Mouse (Mus musculus): ENCODE results near the gene Hk3.

The Hk3 gene

GRCm38 (mm10) chr13:55004646-55005045 lies 16.5 kb downstream of the Hk3 start:
- no peak for DNase-seq (ENCODE audit: low read depth, low spot score)

- DNase-seq (ENCODE audit: low read depth, low spot score): no peak
Measured at GRCm38 (mm10) chr13:55002090-55002489, 19.1 kb downstream of the Hk3 start.

GRCm38 (mm10) chr13:55000433-55000832 lies 20.8 kb downstream of the Hk3 start:
- no peak for DNase-seq (ENCODE audit: low read depth, low spot score)

DNA sequence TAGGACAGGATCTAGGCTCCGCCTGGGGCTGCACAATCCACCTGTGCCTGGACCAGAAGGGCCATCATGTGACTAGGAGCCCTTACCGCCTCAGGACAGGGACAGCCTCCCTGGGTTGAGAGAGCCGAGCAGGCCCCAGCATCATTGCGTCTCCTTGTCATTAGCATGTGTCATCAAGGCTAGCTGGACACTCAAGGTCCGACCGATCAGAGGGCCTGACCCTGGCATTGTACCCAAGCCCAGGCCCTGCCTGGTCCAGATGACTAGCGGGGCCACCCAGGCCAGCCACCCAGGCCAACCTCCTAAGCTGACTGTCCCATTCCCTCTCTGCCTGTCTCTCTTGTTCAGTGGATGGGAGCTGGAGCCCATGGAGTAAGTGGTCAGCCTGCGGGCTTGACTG lies 23.6 kb downstream of the Hk3 start:
- DNase-seq (ENCODE audit: low read depth, low spot score): no peak

GRCm38 (mm10) chr13:54995161-54995560 lies 26.0 kb downstream of the Hk3 start:
- DNase-seq (ENCODE audit: low read depth, low spot score): no peak

- DNase-seq (ENCODE audit: low read depth, low spot score): no peak
Measured at GRCm38 (mm10) chr13:54994576-54994975, 26.6 kb downstream of the Hk3 start.

DNA sequence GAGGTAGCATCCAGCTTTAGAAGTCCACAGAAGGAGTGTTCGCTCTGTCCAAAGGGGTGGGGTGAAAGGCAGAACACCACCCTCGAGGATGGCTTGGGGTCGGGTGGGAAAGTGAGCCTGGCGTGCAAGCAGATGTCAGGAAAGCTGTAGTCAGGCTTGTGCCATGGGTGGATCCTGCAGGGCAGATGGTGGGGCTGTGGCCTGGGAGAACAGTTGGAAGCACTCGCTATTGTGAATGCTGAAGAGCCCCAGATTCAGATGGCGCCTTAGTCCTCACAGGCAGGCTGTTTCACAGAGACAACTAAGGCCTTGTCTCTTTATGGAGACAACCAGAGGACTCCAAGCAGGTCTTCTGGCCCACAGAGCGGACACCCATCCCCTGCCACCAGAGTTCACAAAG lies 29.0 kb downstream of the Hk3 start:
- DNase-seq (ENCODE audit: low read depth, low spot score): no peak

DNA sequence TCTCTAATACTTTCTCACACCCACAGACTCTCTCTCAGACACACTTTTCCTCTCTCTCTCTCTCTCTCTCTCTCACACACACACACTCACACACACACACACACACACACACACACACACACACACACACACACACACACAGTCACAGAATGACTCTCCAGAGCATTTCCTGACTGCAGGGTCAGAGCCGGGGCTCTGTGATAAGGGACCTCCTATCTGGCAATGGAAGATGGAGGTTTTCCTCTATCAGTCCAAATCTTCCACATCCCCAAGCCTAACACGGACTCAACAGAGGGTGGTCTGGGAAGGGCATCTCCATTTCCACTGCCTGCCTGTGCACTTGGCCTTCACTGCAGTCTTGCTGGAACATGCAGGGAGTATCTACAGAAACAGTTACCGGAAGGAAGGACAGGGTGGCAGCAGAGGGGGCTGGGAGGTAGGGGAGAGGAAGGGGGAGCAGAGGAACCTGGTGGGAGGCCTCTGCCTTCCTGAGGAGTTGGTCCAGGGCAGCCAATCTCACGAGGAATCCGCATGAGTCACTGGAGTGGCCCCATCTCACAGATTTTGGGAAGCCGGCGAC lies 32.9 kb downstream of the Hk3 start:
- DNase-seq (ENCODE audit: low read depth, low spot score): peak; percentile 13

DNA sequence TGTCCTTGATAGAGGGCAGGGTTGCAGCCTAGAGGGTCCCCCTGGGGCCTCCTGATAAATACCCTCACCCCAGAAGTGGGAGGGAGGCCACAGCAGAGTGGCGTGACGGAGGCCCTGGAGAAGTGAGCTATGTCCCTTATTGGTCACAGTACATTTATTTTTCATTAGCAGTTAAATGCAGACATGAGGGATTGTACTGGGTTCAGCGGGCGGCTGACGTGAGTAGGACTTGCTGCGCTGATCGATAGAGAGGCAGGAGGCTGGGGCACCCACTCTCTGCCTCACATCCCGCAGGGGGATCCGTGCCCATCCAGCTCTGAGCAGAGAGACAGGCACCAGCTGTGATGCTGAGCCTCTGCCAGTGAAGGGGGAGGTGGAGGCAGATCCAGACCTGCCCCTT lies 33.8 kb downstream of the Hk3 start:
- no peak for DNase-seq (ENCODE audit: low read depth, low spot score)

- DNase-seq (ENCODE audit: low read depth, low spot score): no peak
Measured at GRCm38 (mm10) chr13:54983614-54984013, 37.6 kb downstream of the Hk3 start.

- DNase-seq (ENCODE audit: low read depth, low spot score): no peak
Measured at GRCm38 (mm10) chr13:54983001-54983400, 38.2 kb downstream of the Hk3 start.

DNA sequence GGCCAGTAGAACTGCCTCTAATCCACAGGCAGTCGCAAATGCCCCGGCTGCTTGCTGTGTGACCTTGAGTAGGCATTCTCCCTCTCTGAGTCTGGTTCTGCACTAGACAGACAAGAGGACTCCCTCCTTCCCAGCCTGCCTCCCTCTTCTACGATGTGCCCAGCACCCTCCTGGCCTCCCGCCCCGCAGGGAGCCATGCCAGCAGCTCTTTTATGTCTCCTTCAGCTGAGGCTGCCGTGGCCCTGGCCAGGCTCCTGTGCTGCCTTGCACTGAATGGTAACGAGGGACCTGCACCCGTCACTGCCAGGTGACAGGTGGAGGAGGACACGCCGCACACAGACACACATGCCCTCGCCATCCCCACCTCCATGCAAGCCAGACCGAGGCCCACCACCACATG lies 40.2 kb downstream of the Hk3 start:
- no peak for DNase-seq (ENCODE audit: low read depth, low spot score)

- DNase-seq (ENCODE audit: low read depth, low spot score): no peak
Measured at GRCm38 (mm10) chr13:54978804-54979203, 42.4 kb downstream of the Hk3 start.

DNA sequence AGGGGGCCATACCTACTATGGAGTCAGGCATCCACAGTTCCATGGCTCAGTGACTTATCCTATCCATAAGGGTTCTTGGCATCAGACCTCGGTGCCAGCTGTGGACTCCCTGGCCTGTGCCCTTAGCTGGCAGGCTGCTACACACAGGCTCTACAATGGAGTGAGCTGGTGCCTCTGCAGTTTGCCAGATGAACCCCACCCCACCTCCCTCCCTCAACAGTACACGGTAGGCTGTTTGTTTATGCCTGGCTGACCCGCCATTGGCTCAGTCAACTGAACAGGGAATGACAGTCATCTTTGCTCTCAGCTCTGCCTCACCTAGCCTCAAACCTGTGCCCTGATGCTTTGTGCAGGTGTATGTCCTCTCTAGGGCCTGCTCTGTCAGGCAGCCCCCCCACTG lies 45.6 kb downstream of the Hk3 start:
- DNase-seq (ENCODE audit: low read depth, low spot score): no peak

DNA sequence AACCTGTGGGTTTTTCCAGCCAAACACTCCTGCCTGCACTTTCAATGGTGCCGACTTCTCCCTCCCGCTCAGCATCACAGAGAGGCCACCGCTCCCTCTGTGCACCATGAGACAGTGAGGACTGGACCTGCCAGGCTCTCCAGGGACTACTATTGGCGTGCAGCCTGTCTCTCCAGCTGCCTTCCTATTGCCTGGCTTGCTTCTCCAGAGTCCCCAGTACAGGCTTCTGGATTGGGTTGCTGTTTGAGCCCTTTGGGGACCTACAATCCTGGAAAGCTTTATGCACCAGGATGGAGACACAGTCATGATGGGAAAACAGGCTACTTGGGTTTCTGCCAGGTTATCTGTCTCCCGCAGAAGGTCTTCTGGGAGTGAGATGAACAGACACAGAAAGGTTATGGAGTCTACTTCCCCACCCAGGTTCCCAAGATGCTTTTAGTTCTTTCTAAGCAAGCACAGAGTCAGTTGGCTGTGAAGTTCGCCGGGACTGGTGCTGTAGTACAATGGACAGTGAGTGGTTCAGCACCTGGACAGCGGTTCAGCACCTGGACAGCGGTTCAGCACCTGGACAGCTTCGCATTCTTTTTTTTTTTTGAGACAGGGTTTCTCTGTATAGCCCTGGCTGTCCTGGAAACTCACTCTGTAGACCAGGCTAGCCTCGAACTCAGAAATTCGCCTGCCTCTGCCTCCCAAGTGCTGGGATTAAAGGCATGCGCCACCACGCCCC lies 50.5 kb downstream of the Hk3 start:
- DNase-seq (ENCODE audit: low read depth, low spot score): peak; percentile 20

- no peak for DNase-seq (ENCODE audit: low read depth, low spot score)
Measured at GRCm38 (mm10) chr13:54969513-54969912, 51.7 kb downstream of the Hk3 start.

DNA sequence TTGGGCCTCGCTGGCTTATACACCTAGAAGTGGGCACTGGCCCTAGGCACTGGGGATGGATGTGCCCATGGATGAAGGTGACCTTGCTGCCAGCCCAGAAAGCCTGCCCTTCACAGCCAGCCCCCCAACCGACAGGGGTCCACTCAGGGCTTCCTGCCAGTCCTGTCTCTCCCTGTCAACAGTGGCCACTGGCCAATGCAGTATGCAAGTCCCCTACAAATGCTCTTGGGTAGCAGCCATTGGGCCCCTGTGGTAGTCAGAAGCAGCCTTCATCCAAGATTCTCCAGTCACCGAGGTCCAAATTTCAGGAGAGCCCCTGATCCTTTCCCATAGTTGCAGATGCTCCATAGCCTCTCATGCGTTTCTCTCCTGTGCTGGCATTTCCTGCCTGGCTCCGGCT lies 52.5 kb downstream of the Hk3 start:
- no peak for DNase-seq (ENCODE audit: low read depth, low spot score)

DNA sequence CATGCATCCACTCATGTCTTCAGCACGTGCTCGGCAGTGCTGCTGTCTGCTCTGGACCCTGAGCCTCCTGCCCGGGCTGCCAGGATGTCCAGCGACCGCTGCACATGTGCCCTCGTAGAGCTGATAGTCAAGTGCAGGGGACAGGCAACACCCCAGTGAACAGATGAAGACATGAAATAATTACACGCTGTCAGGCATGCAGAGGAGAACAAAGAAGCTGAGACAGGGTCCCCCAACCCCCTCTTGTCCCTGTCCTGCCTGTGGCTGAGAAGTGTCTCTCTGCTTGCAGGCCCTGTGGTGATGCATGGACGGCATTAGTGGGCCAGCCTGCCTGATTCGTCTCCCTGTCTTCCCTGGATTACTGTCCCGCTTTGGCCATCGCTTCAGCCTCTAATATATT lies 53.7 kb downstream of the Hk3 start:
- no peak for DNase-seq (ENCODE audit: low read depth, low spot score)

DNA sequence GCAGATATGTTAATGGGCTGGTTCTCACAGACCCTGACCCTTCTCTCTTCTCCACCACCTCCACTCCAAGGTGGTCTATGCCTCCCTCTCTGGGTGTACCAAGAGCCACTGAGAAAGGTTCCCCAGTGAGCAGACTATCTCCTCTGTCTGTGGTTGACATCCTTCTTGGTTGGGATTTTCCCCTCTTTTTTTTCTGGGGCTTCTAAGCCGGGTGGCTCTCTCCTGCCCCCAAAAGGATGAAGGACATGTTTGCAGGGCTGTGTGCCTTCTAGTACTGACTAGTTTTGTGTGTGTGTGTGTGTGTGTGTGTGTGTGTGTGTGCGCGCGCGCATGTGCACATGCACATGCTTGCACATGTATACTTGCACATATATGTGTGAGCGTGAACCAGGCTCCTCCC lies 55.9 kb downstream of the Hk3 start:
- no peak for DNase-seq (ENCODE audit: low read depth, low spot score)

DNA sequence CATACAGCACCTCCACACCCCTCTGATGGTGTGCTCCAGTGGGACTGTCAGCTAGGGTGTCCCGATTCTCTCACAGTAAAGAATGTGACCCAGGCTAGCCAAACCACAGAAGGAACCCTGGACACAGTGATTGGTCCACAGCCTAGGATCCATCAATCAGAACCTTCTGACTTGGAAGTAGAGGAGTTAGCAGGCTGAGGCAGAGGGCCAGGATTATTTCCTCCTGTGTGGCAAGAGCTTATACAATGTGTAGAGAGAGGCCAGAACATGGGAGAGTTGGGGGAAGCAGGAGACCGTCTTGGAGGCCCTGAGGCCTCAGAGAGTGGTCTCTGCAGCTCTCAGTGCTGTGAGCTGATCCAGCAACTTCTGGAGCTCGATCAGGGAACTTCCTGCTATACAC lies 60.7 kb downstream of the Hk3 start:
- DNase-seq (ENCODE audit: low read depth, low spot score): no peak

- no peak for DNase-seq (ENCODE audit: low read depth, low spot score)
Measured at GRCm38 (mm10) chr13:54959842-54960241, 61.3 kb downstream of the Hk3 start.

- DNase-seq (ENCODE audit: low read depth, low spot score): no peak
Measured at GRCm38 (mm10) chr13:54959059-54959701, 62.0 kb downstream of the Hk3 start.

GRCm38 (mm10) chr13:54957281-54957680 lies 63.9 kb downstream of the Hk3 start:
- DNase-seq (ENCODE audit: low read depth, low spot score): no peak

All from CD4-positive helper T cell, adult 2 months (primary cell).